Mouse (Mus musculus): Measurements from ENCODE around the gene Fam129c.

Fam129c gene

GRCm38 (mm10) chr8:71604021-71604420, 6.6 kb downstream of the Fam129c start:
- no peak for DNase-seq (ENCODE audit: low spot score in 2 of 2)

DNA sequence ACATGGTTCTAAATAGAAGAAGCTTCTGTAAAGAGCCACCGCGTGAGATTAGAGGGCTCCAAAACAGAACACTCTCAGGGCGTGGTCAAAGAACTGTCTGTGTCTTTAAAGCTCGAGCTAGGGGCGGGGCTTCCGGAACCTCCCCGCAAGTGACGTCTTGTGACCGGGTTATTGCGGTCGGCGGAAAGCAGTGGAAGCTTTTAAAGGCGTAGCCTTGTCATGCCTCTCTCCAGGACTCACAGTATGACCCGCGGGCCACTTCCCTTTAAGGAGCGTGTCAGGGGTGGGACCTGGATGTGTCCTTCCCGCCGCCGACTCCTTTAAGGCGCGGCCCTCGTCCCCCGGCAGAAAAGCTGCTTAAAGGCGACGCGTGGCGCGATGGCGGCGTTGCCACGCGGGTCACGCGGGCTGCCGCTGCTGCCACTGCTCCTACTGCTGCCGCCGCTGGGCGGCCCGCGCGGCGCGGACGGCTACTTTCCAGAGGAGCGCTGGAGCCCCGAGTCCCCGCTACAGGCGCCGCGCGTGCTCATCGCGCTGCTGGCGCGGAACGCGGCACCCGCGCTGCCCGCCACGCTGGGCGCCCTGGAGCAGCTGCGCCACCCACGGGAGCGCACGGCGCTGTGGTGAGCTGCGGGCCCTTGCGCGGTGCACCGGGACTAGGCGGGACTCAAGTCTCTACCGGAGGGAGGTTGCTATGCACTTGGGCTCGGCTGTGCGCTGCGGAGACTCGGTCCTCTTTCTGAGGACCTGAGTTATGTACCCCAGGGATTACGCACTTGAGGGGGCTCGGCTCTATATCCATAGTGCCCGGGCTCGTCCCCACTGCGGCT, 13.6 kb downstream of the Fam129c start, which contains the start of gene Colgalt1:
Gene Colgalt1, plus strand, starts transcription at position 177 of the 830 bp plus-strand sequence.
- peak; percentile 87 to 97 for DNase-seq (ENCODE audit: low spot score in 2 of 2)

- no peak for DNase-seq (ENCODE audit: low spot score in 2 of 2)
These were observed 14.7 kb downstream of the Fam129c start for GRCm38 (mm10) chr8:71612141-71612540.

DNA sequence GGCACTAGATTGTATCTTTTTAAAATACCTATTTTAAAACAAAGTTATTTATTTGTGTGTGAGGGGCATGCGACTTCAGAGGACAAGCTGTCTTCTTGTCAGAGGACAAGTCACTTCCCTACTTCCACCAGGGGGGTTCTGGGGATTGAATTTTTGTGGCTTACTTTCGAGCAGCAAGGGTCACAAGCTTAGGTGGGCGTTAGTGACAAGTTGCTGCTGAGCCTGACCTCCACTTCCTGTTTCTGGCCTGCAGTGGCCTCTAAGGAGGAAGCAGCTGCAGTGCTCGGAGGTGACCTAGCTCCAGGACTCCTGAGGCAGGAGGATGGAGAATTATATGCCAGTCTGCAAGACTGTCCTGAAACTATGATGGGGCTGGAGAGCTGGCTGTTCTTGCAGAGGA, 16.0 kb downstream of the Fam129c start:
- no peak for DNase-seq (ENCODE audit: low spot score in 2 of 2)

GRCm38 (mm10) chr8:71619786-71620185, 22.3 kb downstream of the Fam129c start:
- no peak for DNase-seq (ENCODE audit: low spot score in 2 of 2)

GRCm38 (mm10) chr8:71625088-71625487, 27.6 kb downstream of the Fam129c start:
- DNase-seq (ENCODE audit: low spot score in 2 of 2), result no peak

DNA sequence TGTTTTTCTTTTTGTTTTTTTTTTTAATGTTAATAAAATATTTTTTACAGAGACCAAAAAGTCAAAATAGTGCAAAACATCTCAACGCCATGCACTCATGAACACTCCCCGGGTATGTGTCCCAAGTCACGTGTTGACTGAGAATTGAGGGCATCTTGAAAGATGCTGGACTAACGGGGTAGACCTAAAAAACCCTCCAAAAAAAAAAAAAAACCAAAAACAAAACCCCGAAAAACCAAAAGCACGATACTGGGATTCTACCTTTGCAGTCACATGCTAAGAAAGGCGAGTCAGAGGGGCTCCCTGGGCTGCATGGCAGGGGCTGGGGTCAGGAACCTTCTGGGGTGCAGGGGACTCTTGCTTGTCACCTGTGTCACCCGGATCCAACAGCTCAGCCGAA, 29.3 kb downstream of the Fam129c start:
- DNase-seq (ENCODE audit: low spot score in 2 of 2), result no peak

DNA sequence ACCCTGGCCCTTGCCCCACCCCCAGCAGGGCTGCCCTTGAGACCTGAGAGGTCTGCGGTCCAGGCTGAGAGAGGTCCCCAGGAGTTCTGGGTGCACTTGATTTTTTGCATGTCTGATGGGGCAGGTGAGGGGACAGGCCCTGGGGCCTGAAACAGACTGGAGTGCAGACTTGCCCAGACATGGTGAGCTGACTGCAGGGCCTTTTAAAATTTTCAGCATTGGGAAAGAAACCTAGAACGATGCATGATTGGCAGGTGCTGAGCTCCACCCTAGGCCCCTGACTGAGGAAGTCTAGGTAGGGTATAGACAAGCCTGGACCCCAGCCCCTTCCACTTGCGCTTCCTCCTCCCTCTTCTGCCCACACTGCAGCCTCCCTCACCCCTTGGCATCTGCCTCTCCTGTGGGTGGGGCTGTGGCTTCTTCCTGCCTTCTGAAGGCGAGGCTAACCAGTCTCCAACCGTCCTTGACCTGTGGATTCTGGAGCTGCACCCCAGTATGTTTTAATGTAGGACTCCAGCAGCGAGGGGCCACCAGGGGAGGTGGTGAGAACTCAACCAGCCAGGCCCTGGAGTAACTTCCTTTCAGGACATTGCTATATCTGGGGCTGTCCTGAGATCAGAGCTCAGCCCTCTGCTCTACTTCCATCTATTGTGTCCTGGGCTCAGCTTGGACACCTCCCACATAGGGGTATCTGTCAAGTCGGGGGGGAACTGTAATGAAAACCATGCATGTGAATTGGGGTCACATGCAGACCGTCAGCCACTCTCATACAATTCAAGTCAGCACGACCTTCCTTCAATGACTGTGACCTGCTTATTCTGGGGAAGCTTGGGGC, 30.0 kb downstream of the Fam129c start:
- DNase-seq (ENCODE audit: low spot score in 2 of 2), result no peak

DNA sequence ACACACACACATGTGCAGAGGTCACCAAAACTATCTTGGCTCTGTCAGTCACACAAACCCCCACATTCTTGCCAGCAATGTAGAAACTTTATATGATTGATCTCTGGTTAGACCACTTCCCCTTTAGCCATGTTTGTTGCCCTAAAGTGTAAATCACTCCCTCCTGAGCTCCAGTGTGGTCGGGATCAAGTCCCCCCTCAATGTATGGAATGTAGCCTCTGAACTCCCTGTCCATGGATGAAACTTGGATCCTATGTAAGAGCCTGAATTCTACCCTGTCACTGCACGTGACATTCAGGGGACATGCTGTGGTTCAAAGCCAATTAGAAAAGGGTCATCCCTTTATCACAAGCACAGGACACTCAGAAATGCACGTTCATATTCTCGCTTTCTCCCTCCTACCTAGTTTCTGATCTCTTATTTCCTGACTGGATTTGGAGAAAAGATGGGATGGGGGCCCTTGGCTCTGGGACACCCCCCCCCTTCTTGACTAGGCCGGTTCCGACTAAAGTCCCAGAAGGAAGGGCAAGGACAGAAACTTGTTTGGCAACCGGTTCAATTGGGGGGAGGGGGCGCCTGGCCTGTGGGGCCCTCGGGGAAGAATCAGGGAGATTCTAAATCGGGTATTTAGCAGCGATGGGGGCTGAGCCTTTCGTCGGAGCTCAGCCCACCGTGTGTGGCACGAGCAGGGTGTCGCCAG, 31.1 kb downstream of the Fam129c start:
- no peak for DNase-seq (ENCODE audit: low spot score in 2 of 2)

GRCm38 (mm10) chr8:71629096-71629697, 31.7 kb downstream of the Fam129c start:
- DNase-seq (ENCODE audit: low spot score in 2 of 2), result peak; percentile 86 to 92

DNA sequence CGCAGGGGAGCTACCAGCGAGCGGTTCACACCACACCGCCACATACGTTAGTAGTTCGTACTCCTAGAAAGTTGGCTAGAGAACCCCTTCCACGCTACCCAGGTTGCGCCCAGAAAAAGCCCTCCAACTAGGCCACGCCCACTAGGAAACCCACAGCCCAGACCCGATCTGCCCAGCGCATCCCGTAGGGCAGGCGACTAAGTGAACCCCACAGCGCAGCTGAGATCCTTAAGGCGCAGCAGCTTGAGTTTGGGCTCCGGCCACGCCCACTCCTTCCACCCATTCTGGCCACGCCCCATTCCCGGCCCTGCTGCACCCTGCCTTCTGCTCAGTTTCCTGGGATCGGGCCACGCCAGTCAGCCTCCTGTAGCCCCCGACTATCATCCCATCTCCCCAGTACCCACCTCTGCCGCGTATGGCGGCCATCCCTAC, 32.3 kb downstream of the Fam129c start:
- DNase-seq (ENCODE audit: low spot score in 2 of 2), result peak; percentile 29 to 61

DNA sequence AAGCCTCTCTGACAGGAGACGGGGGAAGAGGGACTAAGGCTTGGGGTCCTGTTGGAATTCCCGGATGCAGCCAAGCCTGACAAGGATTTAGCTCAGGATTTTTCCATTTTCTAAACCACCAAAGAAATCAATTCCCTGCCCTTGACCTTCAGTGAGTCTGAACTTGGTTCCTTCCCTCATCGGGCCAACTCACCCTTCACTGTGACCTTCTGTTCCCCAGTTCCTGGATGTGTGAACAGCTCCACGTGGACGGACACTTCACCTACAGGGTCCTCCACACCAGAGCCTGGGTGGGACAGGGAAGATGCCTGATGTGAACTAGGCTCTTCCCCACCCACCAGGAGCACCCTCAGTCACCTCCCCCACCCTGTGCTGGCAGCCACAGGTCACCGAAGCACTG, 33.3 kb downstream of the Fam129c start:
- DNase-seq (ENCODE audit: low spot score in 2 of 2), result no peak

- no peak for DNase-seq (ENCODE audit: low spot score in 2 of 2)
These were observed 34.4 kb downstream of the Fam129c start for GRCm38 (mm10) chr8:71631897-71632296.

GRCm38 (mm10) chr8:71633164-71633563, 35.7 kb downstream of the Fam129c start:
- peak; percentile 57 to 82 for DNase-seq (ENCODE audit: low spot score in 2 of 2)

GRCm38 (mm10) chr8:71633981-71634667, 36.7 kb downstream of the Fam129c start:
- DNase-seq (ENCODE audit: low spot score in 2 of 2), result peak; percentile 33 to 74

DNA sequence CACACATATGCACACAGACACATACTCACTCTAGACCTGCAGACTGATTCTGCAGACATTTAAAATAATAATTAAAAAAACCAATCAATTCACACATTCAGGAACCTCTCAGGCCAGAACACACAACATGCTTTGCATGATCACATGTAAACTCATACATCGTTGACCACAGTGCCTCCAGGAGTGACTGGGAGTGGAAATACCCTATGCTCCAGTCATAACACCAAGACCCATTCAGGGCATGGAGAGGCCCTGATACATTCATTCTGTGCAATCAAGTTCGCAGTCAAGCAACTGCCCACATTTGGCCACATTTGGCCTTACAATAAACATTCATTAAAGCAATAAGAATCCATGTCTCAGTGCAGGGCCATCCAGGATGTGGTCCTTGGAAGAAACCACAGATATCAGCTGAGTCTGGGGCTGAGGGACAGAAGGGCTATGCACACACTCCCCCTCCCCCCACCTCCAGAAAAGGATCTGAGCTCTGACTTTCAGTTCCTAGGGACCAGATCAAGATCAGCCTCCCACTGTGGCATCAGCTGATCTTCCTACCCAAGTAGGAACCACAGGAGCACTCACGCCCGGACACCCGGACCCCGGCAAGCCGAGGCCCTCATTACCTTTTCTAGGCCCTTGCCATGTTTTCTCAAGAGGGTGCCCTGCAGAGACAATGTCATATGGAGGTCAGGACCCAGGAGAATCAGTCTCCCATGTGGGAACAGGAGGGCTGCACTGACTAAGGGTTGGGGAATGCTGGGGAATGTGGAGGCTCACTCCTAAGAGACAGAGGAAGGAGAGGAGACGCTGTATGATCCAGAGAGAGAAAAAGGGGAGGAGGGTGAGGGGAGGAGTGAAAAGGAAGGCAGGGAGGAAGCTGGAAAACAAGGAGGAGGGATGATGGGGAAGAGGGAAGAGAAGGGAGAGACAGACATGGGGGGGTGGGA, 40.0 kb downstream of the Fam129c start:
- DNase-seq (ENCODE audit: low spot score in 2 of 2), result no peak

- DNase-seq (ENCODE audit: low spot score in 2 of 2), result no peak
These were observed 40.9 kb downstream of the Fam129c start for GRCm38 (mm10) chr8:71638321-71638720.

DNA sequence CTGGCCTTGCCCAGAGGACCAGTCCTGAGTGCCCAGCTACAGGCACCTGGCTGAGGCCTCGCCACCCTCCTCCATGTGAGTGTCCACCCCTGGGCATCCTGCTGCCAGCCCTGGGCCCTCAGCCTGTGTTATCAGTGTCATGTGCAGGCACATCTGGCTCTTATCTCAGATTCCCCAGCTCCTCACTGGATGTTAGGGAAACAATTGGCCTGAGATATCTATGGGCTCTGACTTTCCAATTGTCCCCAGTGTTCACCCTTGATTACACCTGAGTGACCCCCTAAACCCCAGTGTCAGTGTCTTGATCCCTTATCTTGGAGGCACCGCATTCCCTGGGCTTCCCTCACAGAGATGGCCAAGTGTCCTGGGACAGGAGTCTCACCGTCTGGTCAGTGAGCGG, 41.9 kb downstream of the Fam129c start:
- no peak for DNase-seq (ENCODE audit: low spot score in 2 of 2)

DNA sequence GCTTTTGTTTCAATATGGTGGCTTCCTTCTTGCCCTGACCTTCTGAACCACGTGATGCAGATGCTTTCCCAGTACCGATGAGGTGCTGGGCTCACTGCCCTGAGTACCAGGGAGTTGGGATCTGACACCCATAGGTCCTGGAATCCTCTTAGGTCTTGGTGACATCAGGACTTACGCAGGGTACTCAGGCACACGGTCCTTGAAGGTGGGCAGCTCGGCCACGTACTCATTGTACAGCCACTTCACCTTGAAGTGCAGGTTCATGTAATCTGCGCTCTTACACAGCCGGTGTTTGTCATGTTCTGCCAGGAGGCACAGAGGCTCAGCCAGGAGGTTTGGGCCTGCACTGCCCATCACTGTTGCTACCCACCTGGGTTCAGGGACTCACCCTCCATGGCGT, 48.1 kb downstream of the Fam129c start:
- no peak for DNase-seq (ENCODE audit: low spot score in 2 of 2)

DNA sequence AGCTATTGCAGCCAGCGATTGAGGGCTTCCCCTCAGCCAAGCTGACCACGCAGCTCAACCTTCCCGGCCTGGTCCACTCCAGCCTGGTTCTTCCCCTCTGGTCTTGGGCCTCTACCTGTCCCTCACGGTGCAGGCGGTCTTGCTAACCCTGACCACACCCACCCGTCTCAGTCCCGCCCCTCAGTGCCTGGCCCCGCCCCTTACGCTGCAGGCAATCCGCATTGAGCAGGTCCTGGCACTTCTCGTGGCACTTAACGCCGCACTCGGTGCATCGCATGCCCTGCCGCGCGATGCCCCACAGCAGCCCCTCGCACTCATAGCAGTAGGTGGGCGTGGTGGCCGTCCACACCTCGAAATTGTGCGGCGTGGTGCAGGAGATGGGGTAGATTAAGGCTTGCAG, 57.2 kb downstream of the Fam129c start:
- DNase-seq (ENCODE audit: low spot score in 2 of 2), result peak in 1 of 2 experiments; percentile 70

Measured in spleen, postnatal 10 days (tissue).